Mouse (Mus musculus) hindbrain, embryonic 14.5 days (tissue): Measurements from ENCODE around the gene Itga9. TPM values are rescaled to one million over a fixed set of nuclear protein-coding genes. Genes with fewer than 3 reads are reported as not detected.

Source experiments
- ATAC-seq: fragments of 200-750 bp; cut with Nextera tagmentation; 2 replicates; pipeline ENCODE4 v1.8.0; 2017; ENCODE audit warnings: moderate number of reproducible peaks, mild to moderate bottlenecking, moderate TSS enrichment, moderate library complexity; ENCODE audit not compliant: low FRiP score
- DNase-seq: peaks from one replicate; pipeline ENCODE4 v3.0.0-alpha.2; 2015; ENCODE audit warnings: low spot score
- H3K27ac ChIP-seq: fragments of 300-500 bp; sonication (generic); 2 replicates; pipeline ENCODE4 v1.5.1; 2014; ENCODE audit warnings: mild to moderate bottlenecking, moderate library complexity
- H3K27me3 ChIP-seq: fragments of 300-500 bp; sonication (generic); 2 replicates; pipeline ENCODE4 v1.6.1; 2014; ENCODE audit warnings: mild to moderate bottlenecking, low read length, mixed read lengths; ENCODE audit not compliant: control insufficient read depth, insufficient read depth
- H3K36me3 ChIP-seq: fragments of 300-500 bp; sonication (generic); replicated peaks from 2 replicates; pipeline ENCODE4 v1.6.1; 2014; ENCODE audit not compliant: control insufficient read depth, insufficient read depth
- H3K4me1 ChIP-seq: fragments of 300-500 bp; sonication (generic); replicated peaks from 2 replicates; pipeline ENCODE4 v1.6.1; 2014; ENCODE audit warnings: antibody characterized with exemption, low read length, mixed read lengths; ENCODE audit not compliant: control insufficient read depth, insufficient read depth
- H3K4me2 ChIP-seq: fragments of 300-500 bp; sonication (generic); replicated peaks from 2 replicates; pipeline ENCODE4 v1.6.1; 2014; ENCODE audit warnings: mild to moderate bottlenecking, moderate library complexity
- H3K4me3 ChIP-seq: fragments of 300-500 bp; sonication (generic); replicated peaks from 2 replicates; pipeline ENCODE4 v1.5.1; 2014; ENCODE audit warnings: mild to moderate bottlenecking, low read length
- H3K9ac ChIP-seq: fragments of 300-500 bp; sonication (generic); 2 replicates; pipeline ENCODE4 v1.6.1; 2014
- H3K9me3 ChIP-seq: fragments of 300-500 bp; sonication (generic); 2 replicates; pipeline ENCODE4 v1.6.1; 2016; ENCODE audit warnings: low read length; ENCODE audit not compliant: control insufficient read depth
- WGBS: fragments of 180-500 bp; shearing (Covaris S2); extraction: QIAGEN DNeasy Blood & Tissue Kit; methylation state at CpG from one replicate; pipeline ENCODE4 v1.1.7; 2014; 5-methylcytosine and 5-hydroxymethylcytosine counted together
- polyA plus RNA-seq: library from polyadenylated mRNA; unstranded; fragments of >200 nt; fragmentation: Nextera tagmentation; extraction: Ambion mirVana; gene quantifications from 2 replicates; pipeline ENCODE4 v1.2.1, GENCODE M21; 2014

Itga9 gene
- polyA plus RNA-seq, 1 experiment from 2014 or later: 4.4 TPM

GRCm38 (mm10) chr9:118866949-118867348, 260.5 kb downstream of the Itga9 start:
- H3K4me3 ChIP-seq: no peak overlapping the region
- 96% methylated on average over 2 of the region's 2 CpGs for WGBS
- no peak overlapping the region for H3K4me2 ChIP-seq
- no peak overlapping the region for H3K9ac ChIP-seq
- H3K27me3 ChIP-seq: no peaks in the 10 kb centered on the region
- no peak overlapping the region for H3K27ac ChIP-seq
- H3K4me1 ChIP-seq: no peaks in the 10 kb centered on the region
- ATAC-seq (no peak), DNase-seq (no peak)
- no peaks in the 10 kb centered on the region for H3K9me3 ChIP-seq
- no peaks in the 10 kb centered on the region for H3K36me3 ChIP-seq

- Histone ChIP-seq H3K4me3 (no peak overlapping the region), H3K36me3 (no peaks in the 10 kb centered on the region), H3K27ac (no peak overlapping the region), H3K4me2 (no peak overlapping the region), H3K27me3 (no peaks in the 10 kb centered on the region), H3K4me1 (no peaks in the 10 kb centered on the region), H3K9ac (no peak overlapping the region), H3K9me3 (no peaks in the 10 kb centered on the region)
- ATAC-seq (no peak), DNase-seq (no peak)
- 82% methylated on average over 8 of the region's 8 CpGs for WGBS
These were observed 261.4 kb downstream of the Itga9 start for GRCm38 (mm10) chr9:118867851-118868250.

GRCm38 (mm10) chr9:118871089-118871488, 264.6 kb downstream of the Itga9 start:
- no peak overlapping the region for H3K9ac ChIP-seq
- no peak overlapping the region for H3K4me2 ChIP-seq
- WGBS: 55% methylated on average over 4 of the region's 4 CpGs
- no peaks in the 10 kb centered on the region for H3K27me3 ChIP-seq
- ATAC-seq (no peak), DNase-seq (peak; percentile 75)
- H3K9me3 ChIP-seq: no peaks in the 10 kb centered on the region
- H3K4me3 ChIP-seq: no peak overlapping the region
- no peaks in the 10 kb centered on the region for H3K36me3 ChIP-seq
- H3K27ac ChIP-seq: no peak overlapping the region
- H3K4me1 ChIP-seq: no peaks in the 10 kb centered on the region

GRCm38 (mm10) chr9:118873031-118873430, 266.5 kb downstream of the Itga9 start:
- WGBS: 94% methylated on average over 12 of the region's 12 CpGs
- Histone ChIP-seq H3K36me3 (no peaks in the 10 kb centered on the region), H3K4me2 (no peak overlapping the region), H3K4me3 (no peak overlapping the region), H3K9me3 (no peaks in the 10 kb centered on the region), H3K4me1 (no peaks in the 10 kb centered on the region), H3K27me3 (no peaks in the 10 kb centered on the region), H3K27ac (no peak overlapping the region), H3K9ac (no peak overlapping the region)
- ATAC-seq (no peak), DNase-seq (no peak)

GRCm38 (mm10) chr9:118873596-118873995, 267.1 kb downstream of the Itga9 start:
- no peaks in the 10 kb centered on the region for H3K9me3 ChIP-seq
- no peak overlapping the region for H3K27ac ChIP-seq
- DNase-seq (no peak), ATAC-seq (no peak)
- no peak overlapping the region for H3K4me3 ChIP-seq
- H3K4me2 ChIP-seq: no peak overlapping the region
- no peaks in the 10 kb centered on the region for H3K36me3 ChIP-seq
- no peak overlapping the region for H3K9ac ChIP-seq
- no peaks in the 10 kb centered on the region for H3K4me1 ChIP-seq
- no peaks in the 10 kb centered on the region for H3K27me3 ChIP-seq
- WGBS: 87% methylated on average over 3 of the region's 3 CpGs

GRCm38 (mm10) chr9:118875705-118876104, 269.2 kb downstream of the Itga9 start:
- Histone ChIP-seq H3K27me3 (no peaks in the 10 kb centered on the region), H3K9me3 (no peaks in the 10 kb centered on the region), H3K27ac (no peak overlapping the region), H3K4me3 (no peak overlapping the region), H3K4me2 (no peak overlapping the region), H3K36me3 (no peaks in the 10 kb centered on the region), H3K9ac (no peak overlapping the region), H3K4me1 (no peaks in the 10 kb centered on the region)
- no peak for DNase-seq
- ATAC-seq: no peak
- 81% methylated on average over 4 of the region's 4 CpGs for WGBS

GRCm38 (mm10) chr9:118876902-118877301, 270.4 kb downstream of the Itga9 start:
- Histone ChIP-seq H3K27ac (no peak overlapping the region), H3K36me3 (no peaks in the 10 kb centered on the region), H3K4me2 (no peak overlapping the region), H3K4me1 (no peaks in the 10 kb centered on the region), H3K27me3 (no peaks in the 10 kb centered on the region), H3K4me3 (no peak overlapping the region), H3K9ac (no peak overlapping the region), H3K9me3 (no peaks in the 10 kb centered on the region)
- 75% methylated on average over 10 of the region's 10 CpGs for WGBS
- DNase-seq (no peak), ATAC-seq (no peak)

GRCm38 (mm10) chr9:118877365-118878008, 271.0 kb downstream of the Itga9 start:
- Histone ChIP-seq H3K4me1 (no peaks in the 10 kb centered on the region), H3K4me3 (no peak overlapping the region), H3K27me3 (no peaks in the 10 kb centered on the region), H3K4me2 (no peak overlapping the region), H3K36me3 (no peaks in the 10 kb centered on the region), H3K9me3 (no peaks in the 10 kb centered on the region), H3K9ac (no peak overlapping the region), H3K27ac (no peak overlapping the region)
- 76% methylated on average over 7 of the region's 7 CpGs for WGBS
- ATAC-seq: no peak
- DNase-seq: no peak

- 89% methylated on average over 11 of the region's 11 CpGs for WGBS
- no peaks in the 10 kb centered on the region for H3K27me3 ChIP-seq
- ATAC-seq: no peak
- H3K9me3 ChIP-seq: no peaks in the 10 kb centered on the region
- H3K27ac ChIP-seq: no peak overlapping the region
- H3K4me1 ChIP-seq: no peaks in the 10 kb centered on the region
- H3K4me3 ChIP-seq: no peak overlapping the region
- no peak for DNase-seq
- H3K4me2 ChIP-seq: no peak overlapping the region
- no peaks in the 10 kb centered on the region for H3K36me3 ChIP-seq
- H3K9ac ChIP-seq: no peak overlapping the region
These were observed 272.1 kb downstream of the Itga9 start for GRCm38 (mm10) chr9:118878596-118878995.
